In the genomic region with DNA sequence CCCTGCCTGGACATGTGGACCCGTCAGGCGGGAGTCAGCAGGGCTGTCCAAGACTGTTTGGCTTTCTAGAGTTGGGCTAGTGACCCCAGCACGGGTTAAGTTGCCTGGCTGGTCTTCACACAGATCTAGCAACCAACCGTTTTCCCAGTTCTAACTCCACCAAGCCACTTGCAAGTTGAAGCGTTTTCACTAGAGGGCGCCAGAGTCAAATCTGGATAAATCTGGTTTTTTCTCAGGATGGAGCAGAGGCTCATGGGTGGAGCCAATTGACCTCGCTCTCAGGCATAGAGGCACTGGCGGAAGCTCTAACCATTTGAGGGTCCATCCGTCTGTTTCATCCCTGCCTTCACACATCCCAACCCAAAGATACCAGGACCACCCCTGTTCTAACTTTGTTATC, we compare ENCODE assay signal across 8 mouse cellular contexts. TPM values are rescaled to one million over a fixed set of nuclear protein-coding genes. Genes with fewer than 3 reads are reported as not detected.
DNase-seq lines count a peak whose midpoint lies in the region; ATAC-seq and TF ChIP-seq lines count a peak whose summit lies in the region.

No protein-coding gene starts in this region.

- peak; percentile 55 for ATAC-seq in hindbrain, postnatal 0 days
- peak; percentile 27; the same call in 1 of the 2 replicates for ATAC-seq in liver, embryonic 12.5 days
- ATAC-seq in neural tube, embryonic 12.5 days (ENCODE audit: low FRiP score, low read depth), result peak; percentile 45; the same call in 1 of the 2 replicates
- no peak for ATAC-seq in monocyte, adult 5-6 weeks (replicated peaks; ENCODE audit: insufficient number of reproducible peaks, low FRiP score, low TSS enrichment, poor library complexity, severe bottlenecking)

- no peaks in the 10 kb centered on the region for H3K79me2 ChIP-seq in CH12.LX (replicated peaks; ENCODE audit: control insufficient read depth, extremely low read depth, insufficient read depth, poor library complexity, severe bottlenecking)

- no peak for TF ChIP-seq POLR2A in CH12.LX (IDR thresholded peaks at IDR 0.05; ENCODE audit: low read depth, low read length)

- no peak overlapping the region for H3K27ac ChIP-seq in CH12.LX (ENCODE audit: insufficient read depth, low read depth)
- H3K27ac ChIP-seq in hindbrain, postnatal 0 days, result no peak overlapping the region
- no peak overlapping the region for H3K27ac ChIP-seq in liver, embryonic 12.5 days
- no peak overlapping the region for H3K27ac ChIP-seq in neural tube, embryonic 12.5 days

- no peaks in the 10 kb centered on the region for H3K36me3 ChIP-seq in CH12.LX (replicated peaks in 1 of 2; ENCODE audit: control insufficient read depth in 1 of 2, insufficient read depth in 1 of 2, low read length in 1 of 2)
- H3K36me3 ChIP-seq in hindbrain, postnatal 0 days (ENCODE audit: insufficient read depth, low read length), result no peaks in the 10 kb centered on the region
- no peaks in the 10 kb centered on the region for H3K36me3 ChIP-seq in liver, embryonic 12.5 days
- H3K36me3 ChIP-seq in neural tube, embryonic 12.5 days, result no peaks in the 10 kb centered on the region

- peak overlapping the region; percentile 69 for H3K4me2 ChIP-seq in CH12.LX (ENCODE audit: insufficient read depth, low read depth, poor library complexity, severe bottlenecking)
- H3K4me2 ChIP-seq in hindbrain, postnatal 0 days (ENCODE audit: low read depth, low read length), result no peak overlapping the region; the same call in 1 of the 2 replicates
- H3K4me2 ChIP-seq in liver, embryonic 12.5 days, result 0 out of 2 replicates have a peak overlapping the region, but pooled peaks have one; percentile 8
- peak overlapping the region; percentile 25; the same call in 1 of the 2 replicates for H3K4me2 ChIP-seq in neural tube, embryonic 12.5 days (replicated peaks)

- peak; percentile 65 to 75 for TF ChIP-seq CTCF in CH12.LX (conservative IDR thresholded peaks at IDR 0.05 in 1 of 2, IDR thresholded peaks at IDR 0.05 in 1 of 2; ENCODE audit: low read depth in 2 of 2, low read length in 2 of 2)
- peak; percentile 66 for TF ChIP-seq CTCF in hindbrain, postnatal 0 days (IDR thresholded peaks at IDR 0.05; ENCODE audit: low read depth)

- TF ChIP-seq RAD21 in CH12.LX (IDR thresholded peaks at IDR 0.05; ENCODE audit: low read depth, low read length), result peak; percentile 43

- no peak for TF ChIP-seq EP300 in CH12.LX (IDR thresholded peaks at IDR 0.05; ENCODE audit: low read length)

- DNase-seq in CH12.LX (ENCODE audit: extremely low read depth), result peak; percentile 65
- peak; percentile 92 for DNase-seq in ZHBTc4 (ENCODE audit: low read depth, low spot score)
- DNase-seq in cerebellum, postnatal 36 days, result peak; percentile 62 to 74
- peak; percentile 69 for DNase-seq in gastrocnemius, postnatal 10 days
- peak; percentile 76 for DNase-seq in hindbrain, postnatal 0 days (ENCODE audit: low spot score)

- peaks cover 5 to 21% of the 10 kb centered on the region in 2 experiments; a peak in 3 of 4 replicates for H3K4me1 ChIP-seq in CH12.LX (ENCODE audit: control insufficient read depth in 1 of 2, insufficient read depth in 2 of 2)
- H3K4me1 ChIP-seq in hindbrain, postnatal 0 days (ENCODE audit: insufficient read depth, low read length), result no peaks in the 10 kb centered on the region
- peaks cover 31% of the 10 kb centered on the region for H3K4me1 ChIP-seq in liver, embryonic 12.5 days
- H3K4me1 ChIP-seq in neural tube, embryonic 12.5 days, result no peaks in the 10 kb centered on the region; the same call in 1 of the 2 replicates

- in situ Hi-C loops in CH12.LX (cut with MboI; ENCODE audit: low pct_ligation_motif_present, low pct_unique_long_range_greater_than_20kb, low sequenced_read_pairs), result no loop called here

- no peak overlapping the region for H3K4me3 ChIP-seq in CH12.LX (replicated peaks in 1 of 3; ENCODE audit: low read depth in 2 of 3, low read length in 2 of 3, poor library complexity in 1 of 3)
- H3K4me3 ChIP-seq in hindbrain, postnatal 0 days (ENCODE audit: low read length), result no peak overlapping the region
- no peak overlapping the region for H3K4me3 ChIP-seq in liver, embryonic 12.5 days
- no peak overlapping the region for H3K4me3 ChIP-seq in neural tube, embryonic 12.5 days

- WGBS in hindbrain, postnatal 0 days, result 46% methylated on average over 9 of the region's 9 CpGs
- 30% methylated on average over 9 of the region's 9 CpGs for WGBS in liver, embryonic 12.5 days (ENCODE audit: insufficient replicate concordance)
- 47% methylated on average over 9 of the region's 9 CpGs for WGBS in neural tube, embryonic 12.5 days

- dilution Hi-C loops in CH12.LX (cut with MboI; ENCODE audit: extremely low pct_ligation_motif_present, extremely low pct_unique_long_range_greater_than_20kb, low sequenced_read_pairs), result no loop called here

- H3K9me3 ChIP-seq in CH12.LX (replicated peaks; ENCODE audit: low read length), result no peaks in the 10 kb centered on the region
- no peaks in the 10 kb centered on the region for H3K9me3 ChIP-seq in hindbrain, postnatal 0 days (ENCODE audit: low read length)
- no peaks in the 10 kb centered on the region for H3K9me3 ChIP-seq in liver, embryonic 12.5 days (replicated peaks)
- no peaks in the 10 kb centered on the region for H3K9me3 ChIP-seq in neural tube, embryonic 12.5 days

- H3K27me3 ChIP-seq in CH12.LX (replicated peaks), result no peaks in the 10 kb centered on the region
- H3K27me3 ChIP-seq in hindbrain, postnatal 0 days (ENCODE audit: insufficient read depth, low read length), result no peaks in the 10 kb centered on the region
- no peaks in the 10 kb centered on the region for H3K27me3 ChIP-seq in liver, embryonic 12.5 days (replicated peaks)
- H3K27me3 ChIP-seq in neural tube, embryonic 12.5 days (replicated peaks), result no peaks in the 10 kb centered on the region

- no peak overlapping the region; the same call in 1 of the 2 replicates for H3K9ac ChIP-seq in CH12.LX (ENCODE audit: insufficient read depth, low read depth)
- no peak overlapping the region for H3K9ac ChIP-seq in hindbrain, postnatal 0 days (replicated peaks; ENCODE audit: low read length)
- H3K9ac ChIP-seq in liver, embryonic 12.5 days, result no peak overlapping the region
- no peak overlapping the region for H3K9ac ChIP-seq in neural tube, embryonic 12.5 days

TF ChIP-seq in CH12.LX, 34 proteins besides CTCF, POLR2A, EP300 and RAD21:
- TF ChIP-seq MAFK (IDR thresholded peaks at IDR 0.05; ENCODE audit: insufficient replicate concordance, low read length) (no peak), ZNF384 (IDR thresholded peaks at IDR 0.05; ENCODE audit: low read depth, low read length) (peak; percentile 74), SMC3 (IDR thresholded peaks at IDR 0.05; ENCODE audit: low read depth, low read length) (peak; percentile 25; the same call in 1 of the 2 replicates), CHD2 (IDR thresholded peaks at IDR 0.05; ENCODE audit: low read length) (no peak)

RNA-seq across cellular contexts. Expression of gene Tmem232, which starts 17.6 kb away (rescaled TPM):
- not detected in 2 replicates for total RNA-seq in CH12.LX (2012; rRNA removed)
- total RNA-seq in CH12.LX (2014; rRNA removed), result not detected in 2 replicates
- polyA plus RNA-seq in CH12.LX (2012; ENCODE audit: insufficient read length, low read depth), result 0.16 TPM in 1 of 2 replicates, not detected in the other
- total RNA-seq in gastrocnemius, postnatal 10 days (2021), result 10 to 100 TPM in 1 of 2 experiments, 1 to 10 TPM in 1; 9.5 to 10.3 TPM
- 1.6 and 2.0 TPM in 2 replicates for total RNA-seq in hindbrain, postnatal 0 days (2014; rRNA removed)
- polyA plus RNA-seq in hindbrain, postnatal 0 days (2015; fragmentation: Nextera tagmentation; extraction: Ambion mirVana), result 0.89 and 1.3 TPM in 2 replicates
- polyA plus RNA-seq in liver, embryonic 12.5 days (2016; fragmentation: Nextera tagmentation; extraction: Ambion mirVana), result not detected in 2 replicates
- 0.14 and 0.23 TPM in 2 replicates for polyA plus RNA-seq in neural tube, embryonic 12.5 days (2016; fragmentation: Nextera tagmentation; extraction: Ambion mirVana)
- not detected in 3 replicates for total RNA-seq in monocyte, adult 5-6 weeks (2017)

RNA-seq across cellular contexts. Expression of gene Vapa, which starts 55.1 kb away (rescaled TPM):
- 51.4 and 61.7 TPM in 2 replicates for total RNA-seq in CH12.LX (2012; rRNA removed)
- 151 and 170 TPM in 2 replicates for total RNA-seq in CH12.LX (2014; rRNA removed)
- polyA plus RNA-seq in CH12.LX (2012; ENCODE audit: insufficient read length, low read depth), result 143 and 158 TPM in 2 replicates
- total RNA-seq in gastrocnemius, postnatal 10 days (2021), result 100 to 1,000 TPM; 140 to 143 TPM
- 97.4 and 103 TPM in 2 replicates for total RNA-seq in hindbrain, postnatal 0 days (2014; rRNA removed)
- polyA plus RNA-seq in hindbrain, postnatal 0 days (2015; fragmentation: Nextera tagmentation; extraction: Ambion mirVana), result 296 and 298 TPM in 2 replicates
- 106 and 107 TPM in 2 replicates for polyA plus RNA-seq in liver, embryonic 12.5 days (2016; fragmentation: Nextera tagmentation; extraction: Ambion mirVana)
- polyA plus RNA-seq in neural tube, embryonic 12.5 days (2016; fragmentation: Nextera tagmentation; extraction: Ambion mirVana), result 285 and 302 TPM in 2 replicates
- total RNA-seq in monocyte, adult 5-6 weeks (2017), result 67.6 to 82.9 TPM (median 82.5 TPM) in 3 replicates
